Mouse (Mus musculus) hindlimb bud, embryonic 11.5 days (tissue): ENCODE data around the gene Dynlt1a.
"Not testable (repeated sequence)": the region's sequence is repeated elsewhere in the genome, so short reads cannot be mapped to it uniquely, and the experiment has no call there.

Experiments
- DNase-seq: peaks from one replicate; pipeline ENCODE4 v3.0.0-alpha.2; 2012; ENCODE audit warnings: low read depth, low spot score; ENCODE audit errors: extremely low spot score

Gene Dynlt1a

DNA sequence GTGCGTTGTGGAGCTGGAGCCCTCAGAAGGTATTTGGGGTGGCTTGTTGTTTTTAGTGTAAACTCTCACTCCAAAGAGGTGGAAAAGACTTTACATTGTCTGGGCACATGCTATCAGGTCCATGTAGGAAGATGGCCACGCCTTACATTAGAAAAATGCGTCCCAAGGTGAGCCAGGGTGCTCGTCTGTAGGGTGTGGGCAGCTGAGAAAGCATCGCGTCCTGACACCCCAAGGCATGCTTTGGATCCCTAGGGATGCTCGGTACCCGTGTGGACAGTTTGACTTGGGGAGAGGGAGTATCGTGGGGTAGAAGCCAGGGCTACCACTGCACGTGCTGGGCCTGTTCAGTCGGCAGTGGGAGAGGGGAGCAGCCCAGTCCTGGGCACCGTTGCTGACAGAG lies 28.3 kb downstream of the Dynlt1a start:
- DNase-seq: not testable (repeated sequence)

DNA sequence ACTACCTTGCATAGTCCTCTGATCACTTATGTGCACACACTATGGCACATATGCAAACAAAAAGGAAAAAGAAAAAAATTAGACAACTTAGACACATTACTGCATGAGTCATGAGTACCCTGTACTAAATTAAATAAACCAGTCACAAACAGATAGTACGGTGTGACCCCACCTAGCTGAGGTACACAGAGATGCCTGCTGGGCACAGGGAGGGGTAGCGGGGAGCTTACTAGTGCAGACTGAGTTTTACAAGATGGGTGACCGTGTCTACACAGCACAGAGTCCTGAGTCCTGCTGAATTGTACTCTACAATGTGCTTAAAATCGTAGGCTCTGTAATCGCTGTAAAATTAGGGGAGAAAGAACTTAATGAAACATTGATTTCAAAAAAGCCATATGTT lies 31.1 kb downstream of the Dynlt1a start:
- not testable (repeated sequence) for DNase-seq

GRCm38 (mm10) chr17:6283137-6283536 lies 34.2 kb downstream of the Dynlt1a start:
- not testable (repeated sequence) for DNase-seq

GRCm38 (mm10) chr17:6280513-6280912 lies 36.8 kb downstream of the Dynlt1a start:
- DNase-seq: not testable (repeated sequence)

- not testable (repeated sequence) for DNase-seq
Observed at GRCm38 (mm10) chr17:6279772-6280171, 37.5 kb downstream of the Dynlt1a start.

- DNase-seq: not testable (repeated sequence)
Observed at GRCm38 (mm10) chr17:6279205-6279604, 38.1 kb downstream of the Dynlt1a start.

DNA sequence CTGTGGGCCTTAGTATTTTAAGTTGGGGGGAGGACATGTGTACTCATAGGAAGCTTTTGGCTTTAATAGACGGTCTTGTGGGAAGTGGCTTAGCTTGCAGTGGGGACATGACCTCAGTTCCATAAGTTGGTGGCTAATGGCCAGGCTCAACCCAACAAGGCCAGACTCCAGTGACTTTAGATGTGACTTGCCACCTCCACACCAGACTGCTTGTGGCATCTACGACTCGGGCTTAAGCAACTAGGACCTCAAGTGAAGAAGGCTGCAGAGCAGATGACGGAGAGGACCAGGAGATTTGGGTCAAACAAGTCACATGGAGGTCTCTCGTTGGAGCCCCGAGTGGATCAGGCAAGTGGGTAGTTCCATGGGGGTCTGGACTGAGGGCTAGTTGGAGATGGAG lies 42.6 kb downstream of the Dynlt1a start:
- DNase-seq: not testable (repeated sequence)

DNA sequence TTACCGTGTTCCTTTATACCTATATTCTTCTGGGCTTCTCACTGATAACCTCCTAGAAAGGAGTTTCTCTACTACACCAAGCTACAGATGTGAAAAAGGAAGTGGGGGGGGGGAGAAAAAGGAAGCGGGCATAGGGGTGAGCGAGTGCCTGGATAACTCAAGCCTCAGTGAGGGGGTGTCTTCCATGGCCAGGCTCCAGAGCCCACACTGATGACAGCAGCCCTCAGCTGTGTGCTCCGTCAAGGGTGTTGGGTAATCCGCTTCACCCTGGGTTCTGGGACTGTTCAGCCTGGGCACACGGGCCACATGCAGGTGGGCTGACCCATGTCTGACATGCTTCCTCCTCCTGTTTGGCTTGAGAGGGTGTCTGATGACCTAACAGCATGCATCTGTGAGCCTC lies 45.3 kb downstream of the Dynlt1a start:
- not testable (repeated sequence) for DNase-seq

DNA sequence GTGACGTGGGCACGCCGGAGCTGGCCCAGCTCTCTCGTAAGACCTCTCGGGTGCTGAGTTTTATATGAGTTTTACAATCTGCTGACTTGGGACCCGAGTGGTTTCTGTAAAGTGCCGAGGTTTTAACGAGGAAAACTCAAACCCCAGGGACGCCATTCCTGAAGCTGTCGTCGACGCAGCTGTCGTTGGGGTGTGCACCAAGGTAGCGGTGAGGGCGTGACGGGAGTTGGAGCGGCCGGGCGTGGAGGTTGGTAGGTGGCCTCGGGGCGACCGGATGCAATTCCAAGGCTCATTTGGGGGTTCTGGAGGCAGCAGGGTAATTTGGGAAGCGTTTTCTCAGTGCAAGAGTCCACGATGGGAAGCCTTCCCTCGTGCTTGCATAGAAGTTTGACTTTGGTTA lies 46.5 kb downstream of the Dynlt1a start:
- DNase-seq: not testable (repeated sequence)

- DNase-seq: not testable (repeated sequence)
Observed at GRCm38 (mm10) chr17:6269876-6270831, 47.1 kb downstream of the Dynlt1a start.

GRCm38 (mm10) chr17:6257070-6257456 lies 60.2 kb downstream of the Dynlt1a start:
- DNase-seq: not testable (repeated sequence)

- not testable (repeated sequence) for DNase-seq
Observed at GRCm38 (mm10) chr17:6256400-6257069, 60.8 kb downstream of the Dynlt1a start, which contains the start of gene Tmem181a. Gene Tmem181a (plus strand): TSS chr17:6256860.
